Mouse (Mus musculus): Measurements from ENCODE around the gene Dennd2a. TPM values are rescaled to one million over a fixed set of nuclear protein-coding genes. Genes with fewer than 3 reads are reported as not detected.

The Dennd2a gene
- polyA plus RNA-seq, 1 experiment from 2014 or later, result 49.3 TPM

GRCm38 (mm10) chr6:39472837-39473236 lies 84.8 kb downstream of the Dennd2a start:
- Histone ChIP-seq H3K4me2 (no peak overlapping the region), H3K4me3 (ENCODE audit: low read depth, low read length) (no peak overlapping the region), H3K36me3 (ENCODE audit: control insufficient read depth, insufficient read depth, low read length) (peaks cover 24% of the 10 kb centered on the region), H3K9ac (ENCODE audit: low read length) (no peak overlapping the region), H3K27me3 (ENCODE audit: control insufficient read depth, insufficient read depth, low read length) (no peaks in the 10 kb centered on the region), H3K9me3 (ENCODE audit: control insufficient read depth, low read length) (no peaks in the 10 kb centered on the region), H3K27ac (ENCODE audit: low read depth, low read length) (no peak overlapping the region), H3K4me1 (ENCODE audit: control insufficient read depth, insufficient read depth, low read length) (no peaks in the 10 kb centered on the region)
- DNase-seq (ENCODE audit: low spot score, missing footprints) (no peak), ATAC-seq (ENCODE audit: low FRiP score) (no peak)
- WGBS, result 71% methylated on average over 5 of the region's 5 CpGs

GRCm38 (mm10) chr6:39472271-39472670 lies 85.4 kb downstream of the Dennd2a start:
- WGBS, result 85% methylated on average over 4 of the region's 4 CpGs

GRCm38 (mm10) chr6:39470076-39470475 lies 87.6 kb downstream of the Dennd2a start:
- no peak for DNase-seq (ENCODE audit: low spot score, missing footprints)
- no peak overlapping the region for H3K27ac ChIP-seq (ENCODE audit: low read depth, low read length)
- no peaks in the 10 kb centered on the region for H3K9me3 ChIP-seq (ENCODE audit: control insufficient read depth, low read length)
- no peak for ATAC-seq (ENCODE audit: low FRiP score)
- H3K9ac ChIP-seq (ENCODE audit: low read length), result no peak overlapping the region
- peaks cover 16% of the 10 kb centered on the region for H3K36me3 ChIP-seq (ENCODE audit: control insufficient read depth, insufficient read depth, low read length)
- H3K4me3 ChIP-seq (ENCODE audit: low read depth, low read length), result no peak overlapping the region
- no peak overlapping the region for H3K4me2 ChIP-seq
- no peaks in the 10 kb centered on the region for H3K27me3 ChIP-seq (ENCODE audit: control insufficient read depth, insufficient read depth, low read length)
- no peaks in the 10 kb centered on the region for H3K4me1 ChIP-seq (ENCODE audit: control insufficient read depth, insufficient read depth, low read length)
- WGBS, result 96% methylated on average over 14 of the region's 14 CpGs

More at GRCm38 (mm10) chr6:39472271-39472670, 85.4 kb downstream of the Dennd2a start:
- H3K4me2 ChIP-seq, result no peak overlapping the region
- H3K27ac ChIP-seq (ENCODE audit: low read depth, low read length), result no peak overlapping the region
- H3K9me3 ChIP-seq (ENCODE audit: control insufficient read depth, low read length), result no peaks in the 10 kb centered on the region
- no peaks in the 10 kb centered on the region for H3K27me3 ChIP-seq (ENCODE audit: control insufficient read depth, insufficient read depth, low read length)
- H3K36me3 ChIP-seq (ENCODE audit: control insufficient read depth, insufficient read depth, low read length), result peaks cover 24% of the 10 kb centered on the region
- no peak overlapping the region for H3K4me3 ChIP-seq (ENCODE audit: low read depth, low read length)
- H3K9ac ChIP-seq (ENCODE audit: low read length), result no peak overlapping the region
- DNase-seq (ENCODE audit: low spot score, missing footprints) (no peak), ATAC-seq (ENCODE audit: low FRiP score) (no peak)
- H3K4me1 ChIP-seq (ENCODE audit: control insufficient read depth, insufficient read depth, low read length), result no peaks in the 10 kb centered on the region

GRCm38 (mm10) chr6:39469427-39469826 lies 88.2 kb downstream of the Dennd2a start:
- no peaks in the 10 kb centered on the region for H3K9me3 ChIP-seq (ENCODE audit: control insufficient read depth, low read length)
- H3K4me2 ChIP-seq, result no peak overlapping the region
- no peak for DNase-seq (ENCODE audit: low spot score, missing footprints)
- no peak for ATAC-seq (ENCODE audit: low FRiP score)
- no peaks in the 10 kb centered on the region for H3K4me1 ChIP-seq (ENCODE audit: control insufficient read depth, insufficient read depth, low read length)
- no peaks in the 10 kb centered on the region for H3K27me3 ChIP-seq (ENCODE audit: control insufficient read depth, insufficient read depth, low read length)
- 96% methylated on average over 5 of the region's 5 CpGs for whole genome bisulfite sequencing
- peaks cover 17% of the 10 kb centered on the region for H3K36me3 ChIP-seq (ENCODE audit: control insufficient read depth, insufficient read depth, low read length)
- no peak overlapping the region for H3K27ac ChIP-seq (ENCODE audit: low read depth, low read length)
- no peak overlapping the region for H3K9ac ChIP-seq (ENCODE audit: low read length)
- no peak overlapping the region for H3K4me3 ChIP-seq (ENCODE audit: low read depth, low read length)

- ATAC-seq (ENCODE audit: low FRiP score) (peak; percentile 66; the same call in 1 of the 2 replicates), DNase-seq (ENCODE audit: low spot score, missing footprints) (peak; percentile 97)
- WGBS, result 52% methylated on average over 16 of the region's 16 CpGs
- Histone ChIP-seq H3K36me3 (ENCODE audit: control insufficient read depth, insufficient read depth, low read length) (peaks cover 13% of the 10 kb centered on the region), H3K4me3 (ENCODE audit: low read depth, low read length) (no peak overlapping the region), H3K9ac (ENCODE audit: low read length) (no peak overlapping the region), H3K4me2 (no peak overlapping the region), H3K4me1 (ENCODE audit: control insufficient read depth, insufficient read depth, low read length) (no peaks in the 10 kb centered on the region), H3K27ac (ENCODE audit: low read depth, low read length) (no peak overlapping the region), H3K9me3 (ENCODE audit: control insufficient read depth, low read length) (no peaks in the 10 kb centered on the region; the same call in 1 of the 2 replicates), H3K27me3 (ENCODE audit: control insufficient read depth, insufficient read depth, low read length) (no peaks in the 10 kb centered on the region)
These were observed 94.8 kb downstream of the Dennd2a start for GRCm38 (mm10) chr6:39462621-39463538.

GRCm38 (mm10) chr6:39460040-39460439 lies 97.6 kb downstream of the Dennd2a start:
- no peak overlapping the region for H3K27ac ChIP-seq (ENCODE audit: low read depth, low read length)
- H3K4me3 ChIP-seq (ENCODE audit: low read depth, low read length), result no peak overlapping the region
- no peaks in the 10 kb centered on the region for H3K27me3 ChIP-seq (ENCODE audit: control insufficient read depth, insufficient read depth, low read length)
- H3K36me3 ChIP-seq (ENCODE audit: control insufficient read depth, insufficient read depth, low read length), result peaks cover 13% of the 10 kb centered on the region
- H3K4me1 ChIP-seq (ENCODE audit: control insufficient read depth, insufficient read depth, low read length), result no peaks in the 10 kb centered on the region
- no peak overlapping the region for H3K9ac ChIP-seq (ENCODE audit: low read length)
- DNase-seq (ENCODE audit: low spot score, missing footprints) (peak; percentile 70), ATAC-seq (ENCODE audit: low FRiP score) (no peak)
- no peaks in the 10 kb centered on the region; the same call in 1 of the 2 replicates for H3K9me3 ChIP-seq (ENCODE audit: control insufficient read depth, low read length)
- 96% methylated on average over 11 of the region's 11 CpGs for WGBS
- no peak overlapping the region for H3K4me2 ChIP-seq

- H3K4me3 ChIP-seq (ENCODE audit: low read depth, low read length), result no peak overlapping the region
- H3K9ac ChIP-seq (ENCODE audit: low read length), result no peak overlapping the region
- no peak overlapping the region for H3K27ac ChIP-seq (ENCODE audit: low read depth, low read length)
- ATAC-seq (ENCODE audit: low FRiP score) (no peak), DNase-seq (ENCODE audit: low spot score, missing footprints) (peak; percentile 76)
- no peaks in the 10 kb centered on the region; the same call in 1 of the 2 replicates for H3K9me3 ChIP-seq (ENCODE audit: control insufficient read depth, low read length)
- peaks cover 5% of the 10 kb centered on the region for H3K36me3 ChIP-seq (ENCODE audit: control insufficient read depth, insufficient read depth, low read length)
- no peak overlapping the region for H3K4me2 ChIP-seq
- no peaks in the 10 kb centered on the region for H3K27me3 ChIP-seq (ENCODE audit: control insufficient read depth, insufficient read depth, low read length)
- no peaks in the 10 kb centered on the region for H3K4me1 ChIP-seq (ENCODE audit: control insufficient read depth, insufficient read depth, low read length)
- 86% methylated on average over 8 of the region's 8 CpGs for WGBS
These were observed 102.1 kb downstream of the Dennd2a start for GRCm38 (mm10) chr6:39455339-39456160.

- Histone ChIP-seq H3K36me3 (ENCODE audit: control insufficient read depth, insufficient read depth, low read length) (no peaks in the 10 kb centered on the region), H3K9ac (ENCODE audit: low read length) (no peak overlapping the region), H3K27ac (ENCODE audit: low read depth, low read length) (no peak overlapping the region), H3K27me3 (ENCODE audit: control insufficient read depth, insufficient read depth, low read length) (no peaks in the 10 kb centered on the region), H3K9me3 (ENCODE audit: control insufficient read depth, low read length) (no peaks in the 10 kb centered on the region), H3K4me1 (ENCODE audit: control insufficient read depth, insufficient read depth, low read length) (no peaks in the 10 kb centered on the region), H3K4me3 (ENCODE audit: low read depth, low read length) (no peak overlapping the region), H3K4me2 (no peak overlapping the region)
- 57% methylated on average over 2 of the region's 2 CpGs for WGBS
- DNase-seq (ENCODE audit: low spot score, missing footprints) (peak; percentile 82), ATAC-seq (ENCODE audit: low FRiP score) (no peak)
These were observed 103.1 kb downstream of the Dennd2a start for GRCm38 (mm10) chr6:39454616-39455015.

GRCm38 (mm10) chr6:39453564-39453963 lies 104.1 kb downstream of the Dennd2a start:
- Histone ChIP-seq H3K27ac (ENCODE audit: low read depth, low read length) (no peak overlapping the region), H3K4me3 (ENCODE audit: low read depth, low read length) (no peak overlapping the region), H3K4me1 (ENCODE audit: control insufficient read depth, insufficient read depth, low read length) (no peaks in the 10 kb centered on the region), H3K9ac (ENCODE audit: low read length) (no peak overlapping the region), H3K27me3 (ENCODE audit: control insufficient read depth, insufficient read depth, low read length) (no peaks in the 10 kb centered on the region), H3K4me2 (no peak overlapping the region), H3K9me3 (ENCODE audit: control insufficient read depth, low read length) (no peaks in the 10 kb centered on the region), H3K36me3 (ENCODE audit: control insufficient read depth, insufficient read depth, low read length) (no peaks in the 10 kb centered on the region)
- 87% methylated on average over 4 of the region's 4 CpGs for WGBS
- peak; percentile 74 for DNase-seq (ENCODE audit: low spot score, missing footprints)
- ATAC-seq (ENCODE audit: low FRiP score), result no peak
